Mouse (Mus musculus) intestine, embryonic 14.5 days (tissue): ENCODE data around the gene BC048562. TPM values are rescaled to one million over a fixed set of nuclear protein-coding genes. Genes with fewer than 3 reads are reported as not detected.

Experiments
- ATAC-seq: fragments of 200-750 bp; cut with Nextera tagmentation; replicated peaks from 2 replicates; pipeline ENCODE4 v1.8.0; 2017; ENCODE audit warnings: low read depth, moderate number of reproducible peaks, moderate TSS enrichment, moderate library complexity; ENCODE audit not compliant: low FRiP score, low TSS enrichment
- DNase-seq: peaks from one replicate; pipeline ENCODE4 v3.0.0-alpha.2; 2018; ENCODE audit warnings: low spot score
- H3K27ac ChIP-seq: fragments of 300-500 bp; sonication (generic); 2 replicates; pipeline ENCODE4 v1.5.1; 2014; ENCODE audit warnings: low read depth, mild to moderate bottlenecking, control low read depth
- H3K27me3 ChIP-seq: fragments of 300-500 bp; sonication (generic); replicated peaks from 2 replicates; pipeline ENCODE4 v1.6.1; 2014; ENCODE audit warnings: low read length, control low read depth; ENCODE audit not compliant: control insufficient read depth, insufficient read depth
- H3K36me3 ChIP-seq: fragments of 300-500 bp; sonication (generic); 2 replicates; pipeline ENCODE4 v1.6.1; 2014; ENCODE audit warnings: low read length, control low read depth; ENCODE audit not compliant: control insufficient read depth, insufficient read depth
- H3K4me1 ChIP-seq: fragments of 300-500 bp; sonication (generic); replicated peaks from 2 replicates; pipeline ENCODE4 v1.6.1; 2014; ENCODE audit warnings: low read length, control low read depth, mixed read lengths; ENCODE audit not compliant: control insufficient read depth, insufficient read depth
- H3K4me2 ChIP-seq: fragments of 300-500 bp; sonication (generic); 2 replicates; pipeline ENCODE4 v1.6.1; 2014; ENCODE audit warnings: low read length
- H3K4me3 ChIP-seq: fragments of 300-500 bp; sonication (generic); 2 replicates; pipeline ENCODE4 v1.5.1; 2014; ENCODE audit warnings: low read depth, low read length, control low read depth, mixed read lengths
- H3K9ac ChIP-seq: fragments of 300-500 bp; sonication (generic); 2 replicates; pipeline ENCODE4 v1.6.1; 2014; ENCODE audit warnings: mild to moderate bottlenecking, low read length
- H3K9me3 ChIP-seq: fragments of 300-500 bp; sonication (generic); 2 replicates; pipeline ENCODE4 v1.6.1; 2016; ENCODE audit warnings: low read length, control low read depth; ENCODE audit not compliant: control insufficient read depth
- WGBS: fragments of 180-500 bp; shearing (Covaris S2); extraction: QIAGEN DNeasy Blood & Tissue Kit; methylation state at CpG from one replicate; pipeline ENCODE4 v1.1.7; 2014; 5-methylcytosine and 5-hydroxymethylcytosine counted together
- polyA plus RNA-seq: library from polyadenylated mRNA; unstranded; fragments of >200 nt; fragmentation: Nextera tagmentation; extraction: Ambion mirVana; gene quantifications from 2 replicates; pipeline ENCODE4 v1.2.1, GENCODE M21; 2014

Gene BC048562
- not detected in 2 replicates for polyA plus RNA-seq

- Histone ChIP-seq H3K9me3 (no peaks in the 10 kb centered on the region), H3K36me3 (no peaks in the 10 kb centered on the region), H3K4me1 (no peaks in the 10 kb centered on the region), H3K4me2 (no peak within 1 kb of the TSS), H3K27me3 (no peaks in the 10 kb centered on the region), H3K9ac (no peak within 1 kb of the TSS), H3K4me3 (no peak within 1 kb of the TSS), H3K27ac (no peak within 1 kb of the TSS)
- 82% methylated on average over 3 of the region's 3 CpGs for WGBS
- DNase-seq (no peak), ATAC-seq (no peak)
These were observed at the start of gene BC048562 for GRCm38 (mm10) chr9:108436182-108436581. Gene BC048562 (plus strand): TSS chr9:108436482.

GRCm38 (mm10) chr9:108386816-108387215 is 49.5 kb upstream of the BC048562 start:
- 89% methylated on average over 4 of the region's 4 CpGs for WGBS
- H3K27ac ChIP-seq = no peak overlapping the region
- H3K9ac ChIP-seq = no peak overlapping the region
- no peak overlapping the region for H3K4me2 ChIP-seq
- peaks cover 97% of the 10 kb centered on the region for H3K36me3 ChIP-seq
- DNase-seq (no peak), ATAC-seq (no peak)
- H3K27me3 ChIP-seq = no peaks in the 10 kb centered on the region
- no peak overlapping the region for H3K4me3 ChIP-seq
- no peaks in the 10 kb centered on the region for H3K4me1 ChIP-seq
- H3K9me3 ChIP-seq = no peaks in the 10 kb centered on the region

GRCm38 (mm10) chr9:108388601-108389000 is 47.7 kb upstream of the BC048562 start:
- Histone ChIP-seq H3K4me1 (no peaks in the 10 kb centered on the region), H3K27ac (no peak overlapping the region), H3K9ac (no peak overlapping the region), H3K36me3 (peaks cover 98% of the 10 kb centered on the region), H3K27me3 (no peaks in the 10 kb centered on the region), H3K9me3 (no peaks in the 10 kb centered on the region), H3K4me2 (no peak overlapping the region), H3K4me3 (no peak overlapping the region)
- no peak for ATAC-seq
- DNase-seq = no peak
- 81% methylated on average over 10 of the region's 10 CpGs for WGBS

- Histone ChIP-seq H3K4me2 (no peak overlapping the region), H3K27ac (no peak overlapping the region), H3K9me3 (no peaks in the 10 kb centered on the region), H3K4me1 (no peaks in the 10 kb centered on the region), H3K4me3 (no peak overlapping the region), H3K36me3 (peaks cover 92% of the 10 kb centered on the region), H3K27me3 (no peaks in the 10 kb centered on the region), H3K9ac (no peak overlapping the region)
- 79% methylated on average over 6 of the region's 6 CpGs for WGBS
- no peak for ATAC-seq
- DNase-seq = no peak
These were observed 47.1 kb upstream of the BC048562 start for GRCm38 (mm10) chr9:108389220-108389619.

- DNase-seq (no peak), ATAC-seq (no peak)
- Histone ChIP-seq H3K27me3 (no peaks in the 10 kb centered on the region), H3K9ac (no peak within 1 kb of the TSS), H3K27ac (no peak within 1 kb of the TSS), H3K9me3 (no peaks in the 10 kb centered on the region), H3K4me3 (no peak within 1 kb of the TSS), H3K4me1 (no peaks in the 10 kb centered on the region), H3K36me3 (peaks cover 58% of the 10 kb centered on the region), H3K4me2 (no peak within 1 kb of the TSS)
- 71% methylated on average over 18 of the region's 18 CpGs for WGBS
These were observed 43.6 kb upstream of the BC048562 start, which contains the start of gene 1700102P08Rik for GRCm38 (mm10) chr9:108392676-108393075. Gene 1700102P08Rik (plus strand): TSS chr9:108392805.

GRCm38 (mm10) chr9:108394191-108394590 is 42.1 kb upstream of the BC048562 start:
- Histone ChIP-seq H3K27me3 (no peaks in the 10 kb centered on the region), H3K4me1 (no peaks in the 10 kb centered on the region), H3K36me3 (peaks cover 43% of the 10 kb centered on the region), H3K4me2 (no peak overlapping the region), H3K9me3 (no peaks in the 10 kb centered on the region), H3K4me3 (no peak overlapping the region), H3K9ac (no peak overlapping the region), H3K27ac (no peak overlapping the region)
- no peak for DNase-seq
- WGBS = 93% methylated on average over 6 of the region's 6 CpGs
- no peak for ATAC-seq

GRCm38 (mm10) chr9:108395427-108395826 is 40.9 kb upstream of the BC048562 start:
- Histone ChIP-seq H3K27me3 (no peaks in the 10 kb centered on the region), H3K9ac (no peak overlapping the region), H3K36me3 (peaks cover 31% of the 10 kb centered on the region), H3K27ac (no peak overlapping the region), H3K4me1 (no peaks in the 10 kb centered on the region), H3K4me2 (no peak overlapping the region), H3K4me3 (no peak overlapping the region), H3K9me3 (no peaks in the 10 kb centered on the region)
- no peak for DNase-seq
- ATAC-seq = no peak
- WGBS = 93% methylated on average over 1 of the region's 1 CpGs

GRCm38 (mm10) chr9:108398324-108398723 is 38.0 kb upstream of the BC048562 start:
- H3K9me3 ChIP-seq = no peaks in the 10 kb centered on the region
- H3K4me3 ChIP-seq = no peak overlapping the region
- H3K4me2 ChIP-seq = no peak overlapping the region
- H3K9ac ChIP-seq = no peak overlapping the region
- H3K27ac ChIP-seq = no peak overlapping the region
- peaks cover 2% of the 10 kb centered on the region for H3K36me3 ChIP-seq
- DNase-seq (no peak), ATAC-seq (no peak)
- peaks cover 2% of the 10 kb centered on the region; the same call in 1 of the 2 replicates for H3K4me1 ChIP-seq
- no peaks in the 10 kb centered on the region for H3K27me3 ChIP-seq
- 94% methylated on average over 3 of the region's 3 CpGs for WGBS

GRCm38 (mm10) chr9:108401186-108401960 is 34.9 kb upstream of the BC048562 start:
- H3K36me3 ChIP-seq = no peaks in the 10 kb centered on the region
- no peak overlapping the region for H3K4me3 ChIP-seq
- 74% methylated on average over 7 of the region's 7 CpGs for WGBS
- ATAC-seq = no peak
- H3K4me1 ChIP-seq = peaks cover 2% of the 10 kb centered on the region; the same call in 1 of the 2 replicates
- no peak overlapping the region for H3K9ac ChIP-seq
- no peaks in the 10 kb centered on the region for H3K27me3 ChIP-seq
- no peak for DNase-seq
- peak overlapping the region; percentile 84 for H3K27ac ChIP-seq
- H3K4me2 ChIP-seq = no peak overlapping the region
- H3K9me3 ChIP-seq = no peaks in the 10 kb centered on the region
